Mouse (Mus musculus): ENCODE data around the gene Enox1. TPM values are rescaled to one million over a fixed set of nuclear protein-coding genes. Genes with fewer than 3 reads are reported as not detected.

Enox1 gene
- polyA plus RNA-seq, 1 experiment from 2014 or later = 0.13 TPM

- no peaks in the 10 kb centered on the region for H3K9me3 ChIP-seq (replicated peaks; ENCODE audit: control insufficient read depth, low read length)
- ATAC-seq (ENCODE audit: low read depth) = no peak
- H3K4me1 ChIP-seq (ENCODE audit: control insufficient read depth, low read depth, low read length) = no peaks in the 10 kb centered on the region
- WGBS (ENCODE audit: insufficient replicate concordance) = 63% methylated on average over 6 of the region's 6 CpGs
- no peak overlapping the region for H3K9ac ChIP-seq (ENCODE audit: low read depth, low read length)
- no peak overlapping the region for H3K4me3 ChIP-seq (ENCODE audit: low read depth, low read length)
- no peak overlapping the region for H3K4me2 ChIP-seq (ENCODE audit: low read depth, low read length)
- no peaks in the 10 kb centered on the region for H3K27me3 ChIP-seq (ENCODE audit: control insufficient read depth, insufficient read depth, low read depth, low read length)
- H3K27ac ChIP-seq (ENCODE audit: low read length) = no peak overlapping the region
- H3K36me3 ChIP-seq (ENCODE audit: control insufficient read depth, insufficient read depth) = no peaks in the 10 kb centered on the region
Measured at GRCm38 (mm10) chr14:77311456-77311855, 154.9 kb downstream of the Enox1 start.

DNA sequence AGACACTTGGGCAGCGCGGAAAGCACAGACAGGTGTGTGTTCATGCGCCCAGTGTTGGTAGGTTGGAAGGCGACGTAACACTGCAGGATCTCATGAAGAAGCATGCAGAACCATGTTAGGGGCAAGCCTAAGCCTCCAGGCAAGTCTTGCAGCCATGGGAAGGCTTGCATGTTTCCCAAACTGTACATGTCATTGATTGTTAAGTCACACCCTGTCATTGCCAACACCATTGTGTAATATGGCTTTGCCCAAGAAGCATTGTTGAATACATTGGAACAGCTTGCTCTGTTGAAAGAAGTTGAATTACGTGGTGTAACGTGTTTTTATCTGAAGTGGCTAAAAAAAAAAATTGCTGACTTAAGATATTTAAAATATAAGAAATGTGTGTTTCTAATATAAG, 162.8 kb downstream of the Enox1 start:
- Histone ChIP-seq H3K4me1 (ENCODE audit: control insufficient read depth, low read depth, low read length) (no peaks in the 10 kb centered on the region), H3K9me3 (replicated peaks; ENCODE audit: control insufficient read depth, low read length) (no peaks in the 10 kb centered on the region), H3K27me3 (ENCODE audit: control insufficient read depth, insufficient read depth, low read depth, low read length) (no peaks in the 10 kb centered on the region), H3K36me3 (ENCODE audit: control insufficient read depth, insufficient read depth) (no peaks in the 10 kb centered on the region), H3K9ac (ENCODE audit: low read depth, low read length) (no peak overlapping the region), H3K4me2 (ENCODE audit: low read depth, low read length) (no peak overlapping the region), H3K4me3 (ENCODE audit: low read depth, low read length) (no peak overlapping the region), H3K27ac (ENCODE audit: low read length) (no peak overlapping the region)
- WGBS (ENCODE audit: insufficient replicate concordance) = 68% methylated on average over 7 of the region's 7 CpGs
- ATAC-seq (ENCODE audit: low read depth) = no peak

DNA sequence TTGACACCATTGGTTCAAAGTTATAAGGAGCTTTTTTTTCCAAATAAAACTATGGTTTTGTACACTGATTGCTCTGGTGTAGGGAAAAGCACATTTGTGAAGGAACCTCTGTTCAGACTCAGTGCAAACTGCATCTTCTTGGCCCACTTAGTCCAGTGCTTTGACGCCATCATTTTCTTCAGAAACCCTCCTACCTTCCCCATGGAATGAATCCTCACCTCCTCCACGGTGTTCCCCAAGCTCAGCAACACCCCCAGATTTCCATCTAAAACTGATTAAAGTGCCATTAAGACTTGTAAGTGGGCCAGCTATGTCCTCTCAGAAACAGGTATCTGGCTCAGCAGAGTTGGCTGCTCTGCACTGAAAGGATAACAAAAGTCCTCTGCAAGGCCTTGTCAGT, 167.8 kb downstream of the Enox1 start:
- H3K27ac ChIP-seq (ENCODE audit: low read length) = no peak overlapping the region
- H3K4me2 ChIP-seq (ENCODE audit: low read depth, low read length) = no peak overlapping the region
- H3K4me3 ChIP-seq (ENCODE audit: low read depth, low read length) = no peak overlapping the region
- H3K27me3 ChIP-seq (ENCODE audit: control insufficient read depth, insufficient read depth, low read depth, low read length) = no peaks in the 10 kb centered on the region
- H3K9me3 ChIP-seq (replicated peaks; ENCODE audit: control insufficient read depth, low read length) = no peaks in the 10 kb centered on the region
- no peaks in the 10 kb centered on the region for H3K4me1 ChIP-seq (ENCODE audit: control insufficient read depth, low read depth, low read length)
- H3K9ac ChIP-seq (ENCODE audit: low read depth, low read length) = no peak overlapping the region
- 71% methylated on average over 2 of the region's 2 CpGs for WGBS (ENCODE audit: insufficient replicate concordance)
- no peak for ATAC-seq (ENCODE audit: low read depth)
- no peaks in the 10 kb centered on the region for H3K36me3 ChIP-seq (ENCODE audit: control insufficient read depth, insufficient read depth)

DNA sequence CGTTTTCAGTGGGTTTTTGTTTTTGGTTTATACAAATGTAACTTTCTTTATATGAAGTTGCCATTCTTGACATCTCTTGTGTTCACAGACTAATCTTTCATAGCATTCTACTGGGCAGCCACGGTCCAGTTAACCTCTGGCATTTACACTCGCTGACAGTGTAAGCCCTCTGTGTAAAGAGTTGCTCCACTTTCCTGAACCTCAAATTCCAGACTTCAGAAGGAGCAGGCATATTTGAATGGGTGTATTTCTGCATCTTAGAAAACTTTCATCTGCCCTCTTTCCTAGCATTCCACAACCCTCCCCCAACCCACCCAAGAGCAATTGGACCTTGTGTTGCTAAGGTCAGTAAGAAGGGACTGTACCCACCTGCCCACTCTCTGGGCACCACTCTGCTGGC, 171.1 kb downstream of the Enox1 start:
- Histone ChIP-seq H3K27ac (ENCODE audit: low read length) (no peak overlapping the region), H3K4me3 (ENCODE audit: low read depth, low read length) (no peak overlapping the region), H3K4me2 (ENCODE audit: low read depth, low read length) (no peak overlapping the region), H3K27me3 (ENCODE audit: control insufficient read depth, insufficient read depth, low read depth, low read length) (no peaks in the 10 kb centered on the region), H3K9me3 (replicated peaks; ENCODE audit: control insufficient read depth, low read length) (no peaks in the 10 kb centered on the region), H3K4me1 (ENCODE audit: control insufficient read depth, low read depth, low read length) (no peaks in the 10 kb centered on the region), H3K36me3 (ENCODE audit: control insufficient read depth, insufficient read depth) (no peaks in the 10 kb centered on the region), H3K9ac (ENCODE audit: low read depth, low read length) (no peak overlapping the region)
- no peak for ATAC-seq (ENCODE audit: low read depth)
- WGBS (ENCODE audit: insufficient replicate concordance) = 48% methylated on average over 3 of the region's 3 CpGs

GRCm38 (mm10) chr14:77329791-77330190, 173.2 kb downstream of the Enox1 start:
- Histone ChIP-seq H3K9me3 (replicated peaks; ENCODE audit: control insufficient read depth, low read length) (no peaks in the 10 kb centered on the region), H3K9ac (ENCODE audit: low read depth, low read length) (no peak overlapping the region), H3K4me1 (ENCODE audit: control insufficient read depth, low read depth, low read length) (no peaks in the 10 kb centered on the region), H3K4me3 (ENCODE audit: low read depth, low read length) (no peak overlapping the region), H3K36me3 (ENCODE audit: control insufficient read depth, insufficient read depth) (no peaks in the 10 kb centered on the region), H3K27me3 (ENCODE audit: control insufficient read depth, insufficient read depth, low read depth, low read length) (no peaks in the 10 kb centered on the region), H3K27ac (ENCODE audit: low read length) (no peak overlapping the region), H3K4me2 (ENCODE audit: low read depth, low read length) (no peak overlapping the region)
- ATAC-seq (ENCODE audit: low read depth) = no peak

GRCm38 (mm10) chr14:77343662-77344340, 187.2 kb downstream of the Enox1 start:
- no peaks in the 10 kb centered on the region for H3K9me3 ChIP-seq (replicated peaks; ENCODE audit: control insufficient read depth, low read length)
- H3K4me1 ChIP-seq (ENCODE audit: control insufficient read depth, low read depth, low read length) = no peaks in the 10 kb centered on the region
- no peak overlapping the region for H3K9ac ChIP-seq (ENCODE audit: low read depth, low read length)
- H3K36me3 ChIP-seq (ENCODE audit: control insufficient read depth, insufficient read depth) = no peaks in the 10 kb centered on the region
- no peak for ATAC-seq (ENCODE audit: low read depth)
- no peak overlapping the region for H3K27ac ChIP-seq (ENCODE audit: low read length)
- WGBS (ENCODE audit: insufficient replicate concordance) = 30% methylated on average over 11 of the region's 11 CpGs
- H3K4me2 ChIP-seq (ENCODE audit: low read depth, low read length) = no peak overlapping the region
- H3K27me3 ChIP-seq (ENCODE audit: control insufficient read depth, insufficient read depth, low read depth, low read length) = no peaks in the 10 kb centered on the region
- no peak overlapping the region for H3K4me3 ChIP-seq (ENCODE audit: low read depth, low read length)

DNA sequence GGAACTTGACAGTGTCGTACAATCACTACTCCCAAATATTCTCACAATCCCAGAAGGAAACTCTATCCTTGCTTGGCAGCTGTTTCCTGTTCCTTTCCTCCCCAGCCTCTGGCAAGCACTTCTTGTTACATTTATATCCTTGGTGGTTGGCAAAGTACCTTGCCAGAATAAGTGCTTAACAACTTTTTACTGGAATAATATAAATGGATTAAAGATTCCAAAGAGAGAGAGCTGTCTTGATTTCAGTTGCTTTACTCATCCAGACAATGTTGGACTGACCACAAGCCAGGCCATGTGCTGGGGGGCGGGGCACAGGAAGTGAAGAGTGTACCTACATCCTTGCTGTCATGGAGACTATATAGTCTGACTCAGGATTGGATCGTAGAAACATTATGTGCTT, 189.7 kb downstream of the Enox1 start:
- no peak overlapping the region for H3K27ac ChIP-seq (ENCODE audit: low read length)
- no peak overlapping the region for H3K4me3 ChIP-seq (ENCODE audit: low read depth, low read length)
- no peak overlapping the region for H3K9ac ChIP-seq (ENCODE audit: low read depth, low read length)
- no peaks in the 10 kb centered on the region for H3K27me3 ChIP-seq (ENCODE audit: control insufficient read depth, insufficient read depth, low read depth, low read length)
- H3K4me2 ChIP-seq (ENCODE audit: low read depth, low read length) = no peak overlapping the region
- H3K36me3 ChIP-seq (ENCODE audit: control insufficient read depth, insufficient read depth) = no peaks in the 10 kb centered on the region
- no peaks in the 10 kb centered on the region for H3K4me1 ChIP-seq (ENCODE audit: control insufficient read depth, low read depth, low read length)
- no peaks in the 10 kb centered on the region for H3K9me3 ChIP-seq (replicated peaks; ENCODE audit: control insufficient read depth, low read length)
- no peak for ATAC-seq (ENCODE audit: low read depth)
- WGBS (ENCODE audit: insufficient replicate concordance) = 58% methylated on average over 3 of the region's 3 CpGs

DNA sequence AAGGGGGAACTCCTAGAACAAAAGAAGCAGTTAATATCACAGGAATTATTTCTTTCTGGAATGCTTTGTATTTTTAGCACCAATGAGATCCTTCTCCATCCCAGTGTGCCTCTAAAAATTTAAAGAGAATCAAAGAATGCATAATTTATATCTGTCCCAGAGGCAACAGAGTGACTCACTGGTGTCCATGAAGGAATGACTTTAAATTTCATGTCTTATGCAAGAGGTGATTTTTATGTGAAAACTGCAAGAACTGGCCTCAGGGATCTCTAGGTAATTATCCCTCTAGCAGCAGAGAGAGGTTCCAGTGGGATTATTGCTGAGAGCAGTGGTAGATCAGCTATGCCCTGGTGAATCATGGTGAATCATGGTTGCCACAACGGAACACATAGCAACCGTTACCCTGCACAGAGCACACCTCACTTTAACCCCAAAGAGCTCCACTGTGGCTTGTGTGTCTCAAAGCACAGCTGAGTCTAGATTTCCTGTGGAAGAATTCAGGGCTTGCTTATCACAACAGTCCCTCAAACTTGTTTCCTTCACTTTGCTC, 195.3 kb downstream of the Enox1 start:
- WGBS (ENCODE audit: insufficient replicate concordance) = 71% methylated on average over 2 of the region's 2 CpGs
- Histone ChIP-seq H3K9me3 (replicated peaks; ENCODE audit: control insufficient read depth, low read length) (no peaks in the 10 kb centered on the region), H3K4me1 (ENCODE audit: control insufficient read depth, low read depth, low read length) (no peaks in the 10 kb centered on the region), H3K4me3 (ENCODE audit: low read depth, low read length) (no peak overlapping the region), H3K9ac (ENCODE audit: low read depth, low read length) (no peak overlapping the region), H3K27me3 (ENCODE audit: control insufficient read depth, insufficient read depth, low read depth, low read length) (no peaks in the 10 kb centered on the region), H3K36me3 (ENCODE audit: control insufficient read depth, insufficient read depth) (no peaks in the 10 kb centered on the region), H3K4me2 (ENCODE audit: low read depth, low read length) (no peak overlapping the region), H3K27ac (ENCODE audit: low read length) (no peak overlapping the region)
- ATAC-seq (ENCODE audit: low read depth) = no peak

GRCm38 (mm10) chr14:77362662-77363061, 206.1 kb downstream of the Enox1 start:
- 52% methylated on average over 4 of the region's 4 CpGs for WGBS (ENCODE audit: insufficient replicate concordance)
- H3K4me1 ChIP-seq (ENCODE audit: control insufficient read depth, low read depth, low read length) = no peaks in the 10 kb centered on the region
- no peak for ATAC-seq (ENCODE audit: low read depth)
- no peaks in the 10 kb centered on the region for H3K9me3 ChIP-seq (replicated peaks; ENCODE audit: control insufficient read depth, low read length)
- no peaks in the 10 kb centered on the region for H3K36me3 ChIP-seq (ENCODE audit: control insufficient read depth, insufficient read depth)
- no peak overlapping the region for H3K9ac ChIP-seq (ENCODE audit: low read depth, low read length)
- no peak overlapping the region for H3K4me3 ChIP-seq (ENCODE audit: low read depth, low read length)
- H3K27me3 ChIP-seq (ENCODE audit: control insufficient read depth, insufficient read depth, low read depth, low read length) = no peaks in the 10 kb centered on the region
- H3K27ac ChIP-seq (ENCODE audit: low read length) = no peak overlapping the region
- H3K4me2 ChIP-seq (ENCODE audit: low read depth, low read length) = no peak overlapping the region

All from liver, embryonic 16.5 days (tissue).